Mouse (Mus musculus) cerebellum, adult 2 months (tissue): ENCODE data around the gene Zbtb9.

Experiments
- CTCF ChIP-seq: fragments of 200-500 bp; IDR thresholded peaks from 2 replicates; pipeline ENCODE4 v1.5.1; 2011; ENCODE audit warnings: low read depth, mild to moderate bottlenecking, control low read depth, low read length, moderate library complexity, borderline replicate concordance; ENCODE audit not compliant: insufficient read depth
- POLR2A ChIP-seq: fragments of 200-500 bp; IDR thresholded peaks from 2 replicates; pipeline ENCODE4 v1.6.1; 2011; ENCODE audit warnings: low read length, control low read depth, borderline replicate concordance; ENCODE audit not compliant: insufficient read depth

- TF ChIP-seq CTCF (no peak), POLR2A (no peak)
Observed at GRCm38 (mm10) chr17:26953201-26953600, 19.8 kb upstream of the Zbtb9 start.
